Mouse (Mus musculus) retina, embryonic 14.5 days (tissue): ENCODE data around the gene Fgfr2.

ENCODE experiments used
- DNase-seq: peaks from one replicate; pipeline ENCODE4 v3.0.0-alpha.2; 2015; ENCODE audit warnings: low spot score

Gene Fgfr2

DNA sequence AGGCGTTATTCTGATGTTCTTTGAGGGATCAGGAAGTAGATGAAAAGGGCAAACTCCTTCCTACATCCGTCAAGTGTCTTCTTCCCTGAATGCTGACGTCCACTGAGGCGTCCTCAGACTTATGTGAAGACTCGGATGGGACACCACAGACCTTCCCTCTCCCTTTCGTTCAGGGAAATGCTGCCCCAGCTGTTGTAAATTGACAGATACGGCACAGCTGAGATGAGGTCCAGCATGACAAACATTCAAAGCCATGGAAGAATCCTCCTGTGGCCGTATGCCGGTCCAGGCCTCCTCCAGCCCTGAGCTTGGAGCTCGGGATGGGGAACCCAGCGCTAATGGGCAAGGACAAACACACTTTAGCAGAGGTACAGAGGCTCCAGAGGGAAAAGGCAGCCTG lies 373.6 kb downstream of the Fgfr2 start:
- no peak for DNase-seq

DNA sequence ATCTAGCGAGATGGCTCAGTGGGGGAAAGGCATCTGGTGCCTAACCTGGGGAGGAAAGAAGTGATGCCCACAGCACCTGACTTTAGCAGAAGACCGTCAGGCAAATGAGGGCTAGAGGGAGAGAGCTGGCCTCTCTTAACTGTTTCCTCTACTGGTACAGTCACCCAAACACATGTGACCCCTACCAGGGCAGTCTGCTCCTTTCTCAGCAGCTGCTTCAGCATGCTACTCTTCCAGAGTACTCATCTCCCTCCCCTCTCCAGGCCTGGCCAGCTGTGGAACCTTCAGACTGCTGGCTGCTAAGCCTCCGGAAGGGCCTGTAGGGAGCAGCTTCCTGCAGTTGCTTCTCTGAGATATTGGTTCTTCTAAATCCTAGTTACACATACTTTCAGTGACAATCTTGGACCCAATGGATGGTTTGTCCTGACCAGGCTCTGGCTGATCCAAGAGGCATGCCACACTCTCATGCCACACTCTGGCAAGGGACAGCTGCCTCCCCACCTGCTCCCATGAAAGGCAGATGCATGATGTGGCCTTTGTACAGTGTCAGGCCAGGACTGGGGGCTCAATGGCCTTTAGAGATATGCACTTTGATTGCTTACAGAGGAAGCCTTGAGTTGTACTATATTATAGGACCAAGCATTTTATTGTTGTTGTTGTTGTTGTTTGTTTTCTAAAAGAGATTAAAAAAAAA lies 374.9 kb downstream of the Fgfr2 start:
- DNase-seq = no peak

DNA sequence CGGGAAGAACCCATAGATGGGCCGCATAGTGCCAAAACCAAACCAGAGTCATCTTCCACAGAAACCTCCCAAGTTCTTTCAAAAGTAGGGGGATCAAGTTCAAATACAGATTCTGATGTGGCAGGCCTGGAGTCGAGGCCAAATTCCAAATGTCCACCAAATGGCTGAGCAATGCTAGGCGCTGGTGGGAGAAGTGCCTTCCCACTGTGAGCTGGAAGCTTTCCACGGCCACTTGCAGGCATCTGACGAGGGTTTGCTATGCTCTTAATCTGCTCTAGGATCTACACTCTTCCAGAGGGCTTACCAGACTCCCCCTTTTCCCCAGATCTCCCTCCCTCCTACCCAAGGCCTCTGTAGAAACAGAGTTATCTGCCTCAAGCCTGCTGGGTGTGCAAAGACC lies 376.1 kb downstream of the Fgfr2 start:
- DNase-seq = no peak

DNA sequence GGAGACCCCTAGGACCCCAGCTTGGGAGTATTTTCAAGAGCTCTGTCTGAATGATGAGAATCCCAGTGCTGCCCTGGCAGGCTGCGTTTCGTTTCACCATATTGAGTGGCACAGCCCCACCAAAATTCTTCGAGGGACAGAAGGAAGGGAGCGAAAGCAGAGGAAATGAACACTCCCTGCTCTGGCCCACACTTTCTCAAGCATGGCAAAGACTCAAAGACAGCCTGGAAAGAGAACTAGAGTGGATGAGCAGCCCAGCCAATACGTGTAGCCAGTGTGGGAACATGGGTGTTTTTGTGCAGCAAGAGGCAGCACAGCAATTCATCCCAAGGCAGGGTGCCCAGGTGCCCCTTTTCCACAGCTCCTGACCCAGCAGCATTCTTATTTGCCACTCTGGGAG lies 380.2 kb downstream of the Fgfr2 start:
- no peak for DNase-seq

DNA sequence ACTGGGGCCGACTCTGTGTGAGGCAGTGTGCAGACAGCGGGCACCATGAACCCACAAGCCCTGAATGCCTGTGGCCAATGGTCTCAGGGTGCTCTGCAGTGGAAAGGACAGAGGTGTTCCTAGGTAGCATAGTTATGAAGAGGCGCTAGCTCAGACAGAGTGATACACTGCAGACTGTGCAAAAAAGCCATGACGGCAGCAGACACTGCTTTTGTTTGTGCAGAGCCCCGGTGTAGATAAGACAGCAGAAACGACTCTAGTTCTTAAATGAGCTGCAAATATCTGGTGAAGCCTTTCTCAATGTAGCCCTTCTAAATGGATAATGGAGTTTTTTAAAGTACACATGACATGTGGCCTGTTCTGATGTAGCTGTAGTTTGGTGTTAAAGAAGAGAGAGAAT lies 383.3 kb downstream of the Fgfr2 start:
- DNase-seq = no peak

DNA sequence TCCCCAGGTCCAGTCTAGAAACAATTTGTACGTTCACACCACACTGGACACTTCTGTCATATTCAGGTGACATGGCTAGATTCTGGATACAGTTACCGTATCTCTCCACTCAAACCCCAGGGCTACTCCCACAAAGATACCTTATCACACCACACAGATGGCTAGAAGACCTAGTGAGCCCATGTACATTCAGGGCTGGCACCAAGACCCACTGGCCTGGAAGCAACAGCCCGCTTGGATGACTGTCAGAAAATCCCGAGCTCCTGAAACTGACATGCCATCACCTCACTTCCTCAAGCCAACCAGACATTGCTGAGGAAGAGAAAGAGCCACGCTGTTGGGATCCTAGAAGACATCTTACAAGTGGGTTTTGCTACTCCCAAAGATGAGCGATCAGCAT lies 384.3 kb downstream of the Fgfr2 start:
- DNase-seq = no peak

DNA sequence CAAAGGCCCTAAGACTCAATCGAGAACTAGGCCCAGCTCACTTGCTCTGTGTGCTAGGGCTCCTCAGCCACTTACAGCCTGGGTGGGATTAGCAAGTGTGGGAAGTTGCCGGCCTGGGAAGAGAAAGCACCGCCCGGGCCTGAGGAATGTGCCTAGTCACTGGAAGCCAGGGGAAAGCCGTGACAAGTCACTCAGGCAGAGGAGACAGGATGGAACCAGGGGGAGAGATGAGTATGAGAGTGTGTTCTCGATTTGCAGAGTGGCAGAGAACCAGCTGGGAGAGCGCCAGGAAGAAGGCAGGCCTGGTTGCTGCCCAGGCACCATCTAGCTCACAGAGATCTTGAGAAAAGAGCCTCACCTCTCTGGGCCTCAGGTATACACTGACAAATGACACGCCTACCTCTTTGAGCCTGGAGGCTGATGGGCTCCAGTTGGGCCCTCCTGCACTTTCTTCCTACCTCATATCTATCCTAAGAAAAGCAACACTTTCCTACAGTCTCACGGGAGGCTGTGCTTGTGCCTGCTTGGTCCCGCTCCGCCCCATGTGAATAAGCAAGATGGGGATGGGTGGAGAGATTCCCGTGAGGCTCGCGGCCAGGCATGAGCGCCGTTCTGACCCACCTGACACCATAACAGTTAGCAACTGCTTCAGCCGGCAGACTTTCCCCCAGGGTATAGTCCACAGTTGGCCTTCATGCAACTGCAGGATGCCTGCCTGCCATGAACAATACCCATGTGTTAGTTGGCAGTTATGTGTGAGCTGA lies 386.9 kb downstream of the Fgfr2 start:
- peak; percentile 45 for DNase-seq

DNA sequence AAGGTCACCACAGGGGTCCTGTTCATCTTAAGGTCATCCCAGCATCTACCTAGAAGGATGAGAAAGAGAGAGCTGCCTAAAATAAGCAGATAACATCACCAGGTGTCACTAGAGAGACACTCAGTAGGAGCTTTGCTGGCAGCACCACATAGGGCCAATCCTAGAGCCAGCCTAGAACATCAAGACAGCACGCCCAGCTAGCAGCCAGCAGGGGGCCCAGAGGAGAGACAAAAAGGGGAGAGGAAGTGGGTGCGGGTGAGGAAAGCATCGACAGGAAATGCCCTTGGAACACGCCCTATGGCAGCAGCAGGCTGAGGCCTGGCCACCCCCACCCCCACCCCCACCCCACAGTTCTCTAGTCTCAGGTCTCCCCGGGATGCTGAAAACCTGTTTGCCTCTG lies 388.0 kb downstream of the Fgfr2 start:
- DNase-seq = no peak

DNA sequence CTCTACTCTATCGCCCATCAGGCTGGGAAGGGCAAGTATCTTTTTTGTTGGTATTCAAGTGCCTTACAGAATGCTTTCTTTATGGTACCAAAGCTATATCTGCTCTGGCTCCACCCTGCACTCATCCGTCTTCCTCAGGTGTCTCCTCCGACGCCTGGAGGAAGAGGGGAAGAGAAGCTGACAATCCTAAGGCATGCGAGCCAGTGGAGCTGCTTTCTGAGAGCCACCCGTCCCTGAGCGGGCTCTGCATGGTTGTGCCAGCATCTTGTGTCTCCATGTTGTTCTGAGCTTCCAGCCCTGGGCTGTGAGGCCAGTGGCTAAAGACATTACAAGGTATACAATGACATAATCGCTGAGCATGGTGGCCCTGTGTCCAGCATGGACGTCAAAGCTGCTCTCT lies 388.9 kb downstream of the Fgfr2 start:
- no peak for DNase-seq

DNA sequence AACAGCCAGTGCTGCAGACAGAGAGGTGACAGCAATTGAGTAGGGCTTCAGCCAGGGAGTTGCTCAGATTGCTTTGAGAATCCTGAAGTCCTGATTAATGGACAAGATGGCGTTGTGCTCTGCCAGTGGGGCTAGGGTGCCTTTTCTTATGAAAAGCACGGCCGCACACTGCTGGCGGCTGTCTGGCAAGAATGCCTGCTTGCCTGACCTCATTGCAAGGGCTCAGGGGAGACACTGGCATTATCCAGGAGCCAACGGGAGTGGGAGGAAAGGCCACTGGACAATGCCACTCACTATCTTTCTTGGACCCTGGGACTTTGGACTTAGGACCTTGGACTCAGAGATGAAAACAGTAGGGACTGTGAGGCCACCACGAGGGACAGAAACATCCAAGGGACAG lies 389.6 kb downstream of the Fgfr2 start:
- peak; percentile 41 for DNase-seq

DNA sequence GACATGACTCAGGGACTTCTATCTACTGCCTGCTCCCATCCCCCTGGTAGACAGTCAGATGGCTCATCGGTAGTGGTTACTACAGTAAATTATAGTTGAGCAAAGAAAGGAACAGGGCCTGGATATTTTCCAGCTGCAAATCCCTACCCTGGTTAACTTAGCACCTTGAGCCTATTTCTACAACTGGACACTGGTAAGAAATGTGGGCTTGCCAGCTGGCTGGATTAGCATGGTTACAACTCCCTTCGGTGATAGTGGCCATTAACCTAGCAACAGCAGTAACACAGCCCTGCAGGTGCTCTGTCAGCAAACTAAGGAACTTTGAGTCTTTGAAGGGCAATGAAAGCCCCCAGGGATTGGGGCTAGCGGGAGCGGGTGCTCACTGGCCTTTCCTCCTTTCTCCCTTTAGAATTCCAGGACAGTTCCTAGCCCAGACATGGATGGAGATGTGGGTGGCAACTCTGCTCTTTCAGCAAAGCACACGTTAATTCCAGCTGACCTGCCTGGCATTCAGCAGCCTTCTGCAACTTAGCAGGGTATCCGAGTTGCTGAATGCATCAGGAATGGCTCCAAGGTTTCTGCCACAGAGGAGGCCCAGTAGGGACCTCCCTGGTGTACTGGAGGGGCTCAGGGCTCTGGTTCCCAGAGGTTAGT lies 390.9 kb downstream of the Fgfr2 start:
- DNase-seq = peak; percentile 58

DNA sequence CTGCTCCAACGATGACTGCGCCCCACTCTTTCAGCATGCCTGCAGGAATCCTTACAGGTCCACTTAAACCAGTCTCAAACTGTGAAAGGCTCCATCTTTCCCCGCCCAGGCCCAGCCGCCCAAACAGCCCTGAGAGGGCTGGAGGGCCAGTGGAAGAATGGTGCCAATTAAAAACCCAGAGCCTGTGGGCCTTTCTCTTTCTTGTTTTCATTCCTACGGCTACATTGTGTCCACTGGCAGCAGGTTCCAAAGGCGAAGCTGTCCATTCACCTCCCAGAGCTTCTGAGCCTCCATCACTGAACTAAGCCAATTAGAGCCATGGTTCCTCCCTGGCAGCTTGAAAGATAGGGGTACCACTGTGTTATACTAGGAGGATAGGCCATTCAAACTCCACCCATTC lies 391.6 kb downstream of the Fgfr2 start:
- peak; percentile 42 for DNase-seq

DNA sequence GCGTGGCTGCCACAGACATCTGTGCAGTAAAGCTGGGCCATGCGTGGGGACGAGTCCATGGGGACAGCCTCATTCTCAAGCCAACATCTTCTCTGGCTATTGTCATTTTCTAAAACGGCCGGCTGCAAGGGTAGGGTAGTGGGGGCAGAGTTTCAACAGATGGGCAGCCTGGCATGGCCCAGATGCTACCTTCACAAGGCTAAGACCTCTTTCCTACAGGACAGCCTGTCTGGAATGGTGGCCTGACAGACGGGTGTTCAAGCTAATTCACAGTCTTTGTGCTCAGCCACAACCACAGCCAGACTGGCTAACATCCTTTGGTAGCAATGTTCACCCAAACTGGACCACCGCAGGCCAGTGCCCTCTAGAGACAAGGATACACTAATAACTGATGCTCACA lies 392.6 kb downstream of the Fgfr2 start:
- no peak for DNase-seq

DNA sequence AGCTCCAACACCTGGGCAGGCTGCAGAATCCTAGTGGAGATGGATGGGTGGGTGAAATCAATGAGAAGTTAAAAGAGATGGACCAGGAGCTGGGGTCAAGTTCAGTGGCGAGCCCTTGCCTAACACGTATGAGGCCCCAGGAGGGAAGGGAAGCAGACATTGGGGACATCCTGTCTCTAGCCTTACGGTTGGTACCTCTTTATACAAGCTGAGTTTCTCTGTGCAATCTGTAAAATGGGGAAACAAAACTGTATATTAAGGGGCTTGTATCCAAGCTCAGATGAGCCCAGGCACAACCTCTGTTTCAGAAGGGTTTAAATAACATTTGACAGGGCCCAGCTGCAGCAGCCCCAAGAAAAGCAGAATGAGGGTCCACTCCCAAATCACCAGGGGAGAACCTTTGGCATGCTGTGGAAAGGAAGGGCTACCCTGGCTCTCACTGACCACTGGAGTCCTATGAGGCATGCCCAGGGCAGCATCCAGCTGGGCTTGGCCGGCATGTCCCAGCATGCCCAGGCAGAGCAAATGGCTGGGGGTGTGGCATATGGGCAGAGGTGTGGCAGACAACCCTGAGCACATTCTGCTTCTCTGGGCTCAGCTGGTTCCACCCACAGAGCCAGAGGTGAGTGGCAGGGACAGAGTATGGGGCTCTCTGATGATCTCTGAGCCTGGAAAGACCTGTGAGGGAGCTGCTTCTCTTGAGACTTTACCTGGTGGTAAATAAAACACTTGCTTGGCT lies 393.9 kb downstream of the Fgfr2 start:
- no peak for DNase-seq

DNA sequence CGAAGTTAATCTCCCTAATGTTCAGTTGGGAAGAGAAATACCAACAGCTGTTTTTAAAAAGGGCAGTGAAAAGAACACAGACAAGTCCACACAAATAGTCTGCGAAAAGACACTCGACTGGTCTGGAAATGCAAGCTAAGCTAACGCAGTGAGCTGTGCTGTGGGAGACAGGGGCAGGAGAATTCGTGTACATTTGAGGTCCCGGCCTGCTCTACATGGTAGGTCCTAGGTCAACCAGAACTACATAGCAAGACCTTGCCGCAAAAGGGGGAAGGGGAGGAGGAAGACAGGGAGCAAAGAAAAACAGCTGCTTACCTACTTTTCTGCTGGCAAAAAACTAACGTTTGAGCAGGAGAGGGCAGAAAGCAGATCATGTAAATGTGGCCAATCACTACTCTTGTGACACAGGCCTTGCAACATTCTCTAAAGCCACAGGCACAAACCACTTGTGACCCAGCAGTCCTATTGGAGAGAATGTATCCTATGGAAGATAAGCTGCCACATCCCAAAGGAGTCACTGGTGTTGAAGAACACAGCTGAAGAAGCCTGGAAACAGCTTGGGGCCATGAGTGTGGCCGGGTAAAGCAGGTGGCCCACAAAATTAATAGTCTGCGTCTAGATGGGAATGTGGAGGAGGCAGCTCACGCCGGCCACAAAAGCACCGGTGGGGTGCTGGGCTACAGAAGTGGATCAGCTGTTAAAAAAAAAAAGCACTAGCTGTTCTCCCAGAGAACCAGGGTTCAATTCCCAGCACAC lies 396.9 kb downstream of the Fgfr2 start:
- no peak for DNase-seq

DNA sequence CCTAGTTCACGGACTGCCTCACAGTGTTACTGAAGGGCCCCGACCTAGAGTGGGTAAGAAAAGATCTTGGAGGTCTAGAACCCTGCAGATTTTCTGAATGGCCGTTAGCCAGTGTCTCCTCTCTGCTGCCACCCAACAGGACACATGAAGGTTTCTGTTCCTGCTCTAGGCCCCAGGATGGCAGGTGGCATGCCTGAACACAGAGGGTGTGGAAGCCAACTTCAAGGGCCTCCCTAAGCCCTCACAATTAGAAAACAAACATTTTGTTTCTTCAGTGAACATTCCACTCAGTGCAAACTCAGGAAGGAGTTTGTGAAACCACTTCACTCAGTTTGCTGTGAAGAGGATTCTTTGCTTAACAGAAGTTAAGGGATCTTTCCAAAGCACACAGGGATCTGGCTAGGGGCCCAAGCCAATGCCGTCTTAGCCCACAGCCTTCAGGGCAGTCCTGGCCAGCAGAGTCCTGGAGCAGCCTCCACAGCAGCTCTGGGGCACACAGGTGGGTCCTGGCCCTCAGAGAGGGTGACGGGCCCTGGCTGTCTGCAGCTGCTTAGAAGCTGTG lies 398.6 kb downstream of the Fgfr2 start:
- DNase-seq = no peak

DNA sequence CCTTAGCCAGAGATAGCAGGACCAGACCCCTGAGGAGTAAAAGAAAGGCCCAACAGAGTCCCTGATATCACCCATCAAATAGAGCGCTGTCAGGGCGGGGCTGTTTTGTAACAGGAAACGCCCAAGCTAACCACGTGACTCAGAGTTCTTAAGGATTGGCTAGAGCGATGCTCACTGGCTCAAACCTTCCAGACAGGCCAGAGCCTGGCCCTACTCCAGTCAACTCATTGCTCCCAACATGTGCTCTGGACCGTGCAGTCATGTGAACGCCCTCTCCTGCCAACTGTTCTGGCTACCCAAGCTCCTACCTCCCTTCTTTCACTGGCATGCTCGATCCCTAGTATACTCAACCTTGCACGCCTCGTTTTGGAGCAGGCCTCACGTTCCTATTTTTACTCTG lies 399.2 kb downstream of the Fgfr2 start:
- no peak for DNase-seq

DNA sequence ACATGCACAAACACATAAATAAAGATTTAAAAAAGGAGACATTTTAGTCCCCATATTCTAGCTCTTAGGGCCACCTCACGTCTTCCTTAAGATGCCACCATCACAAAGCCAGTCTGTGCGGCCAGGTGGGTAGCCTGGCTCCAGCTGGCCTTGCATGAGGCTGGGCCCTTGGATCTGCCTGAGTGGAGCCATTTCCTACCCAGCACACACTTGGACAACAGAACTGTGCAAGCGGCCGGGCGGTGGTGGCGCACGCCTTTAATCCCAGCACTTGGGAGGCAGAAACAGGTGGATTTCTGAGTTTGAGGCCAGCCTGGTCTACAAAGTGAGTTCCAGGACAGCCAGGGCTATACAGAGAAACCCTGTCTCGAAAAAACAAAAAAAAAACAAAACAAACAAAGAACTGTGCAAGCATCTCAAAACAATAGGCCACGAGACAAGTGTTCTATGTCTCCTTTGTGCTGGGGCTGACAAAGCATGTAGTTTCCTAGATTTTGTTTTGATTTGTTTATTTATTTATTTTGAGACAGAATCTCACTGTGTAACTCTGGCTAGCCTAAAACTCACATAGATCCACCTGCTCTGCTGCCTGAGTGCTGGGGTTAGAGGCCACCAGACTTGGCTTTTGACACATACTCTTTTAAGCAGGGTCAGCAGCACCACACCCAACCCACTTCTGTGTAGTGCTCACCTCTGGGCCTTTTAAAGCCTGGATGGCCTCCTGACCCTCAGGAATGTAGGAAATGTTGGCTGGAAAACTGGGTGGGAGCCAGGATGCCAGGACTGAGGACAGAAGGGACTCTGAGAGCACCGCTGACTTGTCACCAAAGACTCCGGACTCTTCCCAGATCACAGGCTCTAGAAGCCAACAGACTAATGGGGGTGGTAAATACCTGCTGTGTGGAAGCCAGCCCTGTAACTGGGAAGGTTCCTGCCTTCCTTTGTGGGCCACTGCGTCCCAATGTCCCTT lies 400.5 kb downstream of the Fgfr2 start:
- DNase-seq = no peak

DNA sequence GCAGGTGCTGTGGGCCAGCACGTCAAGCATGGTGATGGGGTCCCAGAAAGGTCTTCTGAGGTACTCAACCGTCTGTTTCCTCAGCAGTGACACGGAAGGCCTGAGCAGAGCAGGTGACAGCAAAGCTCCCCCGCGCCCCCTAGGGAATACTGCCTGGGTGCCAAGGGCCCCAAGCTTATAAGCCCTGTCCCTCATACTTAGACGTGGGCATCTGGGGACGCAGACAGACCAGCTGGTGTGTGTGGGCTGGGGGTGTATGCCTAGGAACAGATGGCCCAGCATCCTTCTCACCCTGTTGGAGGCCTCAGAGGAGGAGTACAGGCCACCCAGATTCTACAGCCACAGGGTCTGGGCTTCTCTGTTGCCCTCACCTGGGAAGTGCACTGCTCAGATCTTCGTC lies 402.6 kb downstream of the Fgfr2 start:
- peak; percentile 65 for DNase-seq

DNA sequence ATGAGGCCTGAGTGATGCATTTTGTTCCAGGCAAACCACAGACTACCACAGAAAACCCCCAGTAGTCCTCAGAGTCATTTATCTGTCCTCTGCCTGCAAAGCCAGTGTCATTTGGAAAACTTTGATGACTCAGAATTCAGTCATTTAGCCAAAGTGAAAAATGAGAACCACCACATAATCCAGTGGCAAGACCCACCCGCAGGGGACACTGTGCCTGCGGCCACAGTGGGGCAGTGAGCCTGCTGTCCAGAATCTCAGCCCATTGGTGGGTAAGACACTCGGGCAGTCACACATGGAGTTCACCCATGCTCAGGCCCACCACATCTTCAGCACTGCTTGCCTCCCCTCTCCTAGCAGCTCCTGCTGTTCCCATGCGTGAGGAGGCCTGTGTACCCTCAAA lies 403.6 kb downstream of the Fgfr2 start:
- DNase-seq = no peak
